8 mouse cellular contexts compared by ENCODE assay signal in genomic region chr8:111521713-111522429, GRCm38 (mm10). TPM values are rescaled to one million over a fixed set of nuclear protein-coding genes. Genes with fewer than 3 reads are reported as not detected.
A peak's percentile ranks its signal among the peaks of the same experiment; 100 is the strongest.
DNase-seq lines count a peak whose midpoint lies in the region; ATAC-seq lines count a peak whose summit lies in the region.

Wdr59 (minus strand) TSS chr8:111522092.

- peak within 1 kb of the TSS; percentile 71 for H3K9ac ChIP-seq in lung, embryonic 16.5 days (ENCODE audit: low read length)

- peaks cover 8% of the 10 kb centered on the region for H3K4me1 ChIP-seq in lung, embryonic 16.5 days (replicated peaks; ENCODE audit: control insufficient read depth, insufficient read depth, low read length)

- peak; percentile 95 for DNase-seq in MEL-GATA-1-ER (ENCODE audit: extremely low read depth, low read depth)
- DNase-seq in cerebellum, adult 8-10 months, result peak; percentile 98
- DNase-seq in forelimb bud, embryonic 11.5 days (ENCODE audit: low read depth, low spot score), result peak; percentile 98
- peak; percentile 98 for DNase-seq in layer of hippocampus, adult 9-10 months (ENCODE audit: low spot score)
- peak; percentile 78 for DNase-seq in ovary, postnatal 10 days (ENCODE audit: low spot score)
- peak; percentile 97 to 99 for DNase-seq in thymus, postnatal 10 days (ENCODE audit: low spot score in 2 of 2)

- H3K4me2 ChIP-seq in lung, embryonic 16.5 days (ENCODE audit: low read depth, low read length), result peak within 1 kb of the TSS; percentile 57

- no peaks in the 10 kb centered on the region for H3K27me3 ChIP-seq in lung, embryonic 16.5 days (ENCODE audit: control insufficient read depth, insufficient read depth, low read depth, low read length)

- no peaks in the 10 kb centered on the region for H3K36me3 ChIP-seq in lung, embryonic 16.5 days (ENCODE audit: control insufficient read depth, insufficient read depth, low read length)

- peak; percentile 100 for ATAC-seq in hematopoietic stem cell, adult 5-6 weeks (replicated peaks in 1 of 2; ENCODE audit: insufficient read depth in 1 of 2, low FRiP score in 2 of 2, low TSS enrichment in 1 of 2, low read depth in 1 of 2, poor library complexity in 2 of 2, severe bottlenecking in 2 of 2)
- ATAC-seq in lung, embryonic 16.5 days (ENCODE audit: low read depth), result peak; percentile 100

- peak within 1 kb of the TSS; percentile 73 for H3K4me3 ChIP-seq in lung, embryonic 16.5 days (ENCODE audit: low read length)

- H3K27ac ChIP-seq in lung, embryonic 16.5 days (ENCODE audit: low read length), result no peak within 1 kb of the TSS; the same call in 1 of the 2 replicates

- WGBS in lung, embryonic 16.5 days, result under 1% methylated on average over 30 of the region's 34 CpGs

- H3K9me3 ChIP-seq in lung, embryonic 16.5 days (ENCODE audit: control insufficient read depth, low read length), result no peaks in the 10 kb centered on the region

RNA-seq across cellular contexts. Expression of gene Wdr59, which starts in this region (rescaled TPM):
- total RNA-seq in hematopoietic stem cell, adult 5-6 weeks (2017), result 3.9 and 5.6 TPM in 2 replicates
- polyA plus RNA-seq in lung, embryonic 16.5 days (2015; fragmentation: Nextera tagmentation; extraction: Ambion mirVana), result 6.1 and 6.8 TPM in 2 replicates
